Mouse (Mus musculus): ENCODE data around the gene Clcnkb.

Gene Clcnkb

GRCm38 (mm10) chr4:141397861-141398260 is 18.0 kb downstream of the Clcnkb start:
- POLR2A ChIA-PET: interaction anchor here in 3 of 4 experiments (0.6 to 2.6 kb wide), 13 partner anchors 9 to 247 kb away, joined by 3 to 9 read pairs (median 3); no protein-coding TSS in a partner anchor
- CTCF ChIA-PET: interaction anchor here (0.6 to 3.7 kb wide), 10 partner anchors 10 to 115 kb away, joined by 3 to 17 read pairs (median 5); no protein-coding TSS in a partner anchor

GRCm38 (mm10) chr4:141394751-141395150 is 21.1 kb downstream of the Clcnkb start:
- CTCF ChIA-PET: interaction anchor here in 3 of 4 experiments (0.8 to 1.5 kb wide), 9 partner anchors 10 to 122 kb away, joined by 3 to 4 read pairs (median 3); no protein-coding TSS in a partner anchor
- POLR2A ChIA-PET: interaction anchor here in 3 of 4 experiments (0.6 to 2.8 kb wide), 14 partner anchors 9 to 178 kb away, joined by 3 to 10 read pairs (median 4); no protein-coding TSS in a partner anchor

GRCm38 (mm10) chr4:141391293-141391692 is 24.5 kb downstream of the Clcnkb start:
- POLR2A ChIA-PET: interaction anchor here in 1 of 4 experiments (1.0 to 1.2 kb wide), 2 partner anchors 9 to 371 kb away, joined by 3 read pairs; no protein-coding TSS in a partner anchor
- CTCF ChIA-PET: no interaction called here

- CTCF ChIA-PET: interaction anchor here (0.5 to 3.4 kb wide), 15 partner anchors 10 to 1110 kb away, joined by 3 to 33 read pairs (median 4); no protein-coding TSS in a partner anchor
- POLR2A ChIA-PET: interaction anchor here (0.5 to 2.1 kb wide), 29 partner anchors 9 to 688 kb away, joined by 3 to 9 read pairs (median 3); partner anchors contain the start of gene Clcnka (in 1 of the 4)
Measured at GRCm38 (mm10) chr4:141389366-141390150, 26.3 kb downstream of the Clcnkb start.

- CTCF ChIA-PET: interaction anchor here (0.5 to 3.4 kb wide), 67 partner anchors 8 to 1583 kb away, joined by 3 to 33 read pairs (median 3); partner anchors contain the start of genes Clcnka (in 3 of the 4) and Slc25a34 (in 1 of the 4)
- POLR2A ChIA-PET: interaction anchor here in 3 of 4 experiments (0.6 to 2.0 kb wide), 12 partner anchors 10 to 189 kb away, joined by 3 to 9 read pairs (median 4); partner anchors contain the start of genes Clcnka (in 1 of the 3) and Fam131c (in 1 of the 3)
Measured at GRCm38 (mm10) chr4:141387933-141388332, 27.9 kb downstream of the Clcnkb start.

GRCm38 (mm10) chr4:141387093-141387784 is 28.6 kb downstream of the Clcnkb start:
- CTCF ChIA-PET: interaction anchor here (0.5 to 3.4 kb wide), 66 partner anchors 9 to 1994 kb away, joined by 3 to 33 read pairs (median 4); partner anchors contain the start of genes Clcnka (in 3 of the 4) and Slc25a34 (in 1 of the 4)
- POLR2A ChIA-PET: interaction anchor here in 3 of 4 experiments (0.6 to 2.0 kb wide), 11 partner anchors 19 to 189 kb away, joined by 3 to 9 read pairs (median 4); partner anchors contain the start of gene Fam131c (in 1 of the 3)

GRCm38 (mm10) chr4:141386150-141386549 is 29.7 kb downstream of the Clcnkb start:
- CTCF ChIA-PET: interaction anchor here (0.6 to 1.0 kb wide), 7 partner anchors 18 to 248 kb away, joined by 3 to 5 read pairs (median 3); partner anchors contain the start of gene Tmem82 (in 1 of the 4)
- POLR2A ChIA-PET: interaction anchor here in 1 of 4 experiments (1.1 kb wide), 1 partner anchor 187 kb away, joined by 3 read pairs; no protein-coding TSS in a partner anchor

GRCm38 (mm10) chr4:141385275-141385674 is 30.5 kb downstream of the Clcnkb start:
- POLR2A ChIA-PET: interaction anchor here in 2 of 4 experiments (0.7 to 3.7 kb wide), 6 partner anchors 41 to 238 kb away, joined by 3 to 25 read pairs (median 3); no protein-coding TSS in a partner anchor
- CTCF ChIA-PET: interaction anchor here (0.6 to 1.4 kb wide), 23 partner anchors 13 to 446 kb away, joined by 3 to 8 read pairs (median 3); partner anchors contain the start of genes Clcnka (in 1 of the 4) and Fam131c (in 1 of the 4)

GRCm38 (mm10) chr4:141382406-141382805 is 33.4 kb downstream of the Clcnkb start:
- CTCF ChIA-PET: interaction anchor here in 3 of 4 experiments (0.5 to 2.2 kb wide), 36 partner anchors 9 to 601 kb away, joined by 3 to 14 read pairs (median 3); partner anchors contain the start of genes Hspb7 (in 1 of the 3) and Szrd1 (in 1 of the 3)
- POLR2A ChIA-PET: interaction anchor here in 3 of 4 experiments (0.8 to 3.7 kb wide), 15 partner anchors 10 to 193 kb away, joined by 3 to 25 read pairs (median 3); partner anchors contain the start of gene Clcnka (in 1 of the 3)

GRCm38 (mm10) chr4:141379674-141380073 is 36.1 kb downstream of the Clcnkb start:
- CTCF ChIA-PET: interaction anchor here in 2 of 4 experiments (0.9 to 1.2 kb wide), 2 partner anchors 19 kb away, joined by 3 read pairs; no protein-coding TSS in a partner anchor
- POLR2A ChIA-PET: interaction anchor here in 1 of 4 experiments (1.5 kb wide), 1 partner anchor 15 kb away, joined by 3 read pairs; no protein-coding TSS in a partner anchor

GRCm38 (mm10) chr4:141372426-141372825 is 43.4 kb downstream of the Clcnkb start:
- ChIA-PET CTCF (interaction anchor here in 3 of 4 experiments (1.0 to 1.4 kb wide), 3 partner anchors 10 to 39 kb away, joined by 3 to 6 read pairs (median 3); no protein-coding TSS in a partner anchor), POLR2A (interaction anchor here in 3 of 4 experiments (0.5 to 1.5 kb wide), 7 partner anchors 10 to 252 kb away, joined by 3 to 7 read pairs (median 4); partner anchors contain the start of gene Tmem82 (in 1 of the 3))

- CTCF ChIA-PET: interaction anchor here in 3 of 4 experiments (0.5 to 1.8 kb wide), 11 partner anchors 16 to 681 kb away, joined by 3 to 8 read pairs (median 3); no protein-coding TSS in a partner anchor
Measured at GRCm38 (mm10) chr4:141367997-141368791, 47.6 kb downstream of the Clcnkb start, which contains the start of gene Fam131c. Fam131c (plus strand) TSS chr4:141368220.

GRCm38 (mm10) chr4:141365876-141366275 is 49.9 kb downstream of the Clcnkb start:
- POLR2A ChIA-PET: interaction anchor here in 1 of 4 experiments (1.4 kb wide), 1 partner anchor 87 kb away, joined by 3 read pairs; no protein-coding TSS in a partner anchor

More at GRCm38 (mm10) chr4:141367997-141368791, 47.6 kb downstream of the Clcnkb start, which contains the start of gene Fam131c:
- POLR2A ChIA-PET: interaction anchor here in 3 of 4 experiments (0.6 to 2.2 kb wide), 27 partner anchors 10 to 355 kb away, joined by 3 to 9 read pairs (median 4); partner anchors contain the start of genes Ddi2 (in 1 of the 3), Fbxo42 (in 1 of the 3) and Szrd1 (in 1 of the 3)

GRCm38 (mm10) chr4:141365126-141365525 is 50.7 kb downstream of the Clcnkb start:
- POLR2A ChIA-PET: interaction anchor here in 1 of 4 experiments (1.6 kb wide), 1 partner anchor 60 kb away, joined by 3 read pairs; no protein-coding TSS in a partner anchor
- CTCF ChIA-PET: interaction anchor here in 1 of 4 experiments (0.8 kb wide), 1 partner anchor 8 kb away, joined by 3 read pairs; no protein-coding TSS in a partner anchor

More at GRCm38 (mm10) chr4:141365876-141366275, 49.9 kb downstream of the Clcnkb start:
- CTCF ChIA-PET: interaction anchor here in 1 of 4 experiments (0.6 kb wide), 1 partner anchor 327 kb away, joined by 4 read pairs; no protein-coding TSS in a partner anchor

- ChIA-PET POLR2A (interaction anchor here (0.6 to 7.7 kb wide), 13 partner anchors 19 to 237 kb away, joined by 3 to 69 read pairs (median 4); partner anchors contain the start of gene Epha2 (in 1 of the 4)), CTCF (interaction anchor here (0.6 to 6.7 kb wide), 29 partner anchors 11 to 1429 kb away, joined by 3 to 145 read pairs (median 4); no protein-coding TSS in a partner anchor)
Measured at GRCm38 (mm10) chr4:141362937-141363548, 52.8 kb downstream of the Clcnkb start.
